Mouse (Mus musculus): ENCODE data around the gene Poc1b. TPM values are rescaled to one million over a fixed set of nuclear protein-coding genes. Genes with fewer than 3 reads are reported as not detected.

Gene Poc1b
- polyA plus RNA-seq, 1 experiment = 9.8 TPM

DNA sequence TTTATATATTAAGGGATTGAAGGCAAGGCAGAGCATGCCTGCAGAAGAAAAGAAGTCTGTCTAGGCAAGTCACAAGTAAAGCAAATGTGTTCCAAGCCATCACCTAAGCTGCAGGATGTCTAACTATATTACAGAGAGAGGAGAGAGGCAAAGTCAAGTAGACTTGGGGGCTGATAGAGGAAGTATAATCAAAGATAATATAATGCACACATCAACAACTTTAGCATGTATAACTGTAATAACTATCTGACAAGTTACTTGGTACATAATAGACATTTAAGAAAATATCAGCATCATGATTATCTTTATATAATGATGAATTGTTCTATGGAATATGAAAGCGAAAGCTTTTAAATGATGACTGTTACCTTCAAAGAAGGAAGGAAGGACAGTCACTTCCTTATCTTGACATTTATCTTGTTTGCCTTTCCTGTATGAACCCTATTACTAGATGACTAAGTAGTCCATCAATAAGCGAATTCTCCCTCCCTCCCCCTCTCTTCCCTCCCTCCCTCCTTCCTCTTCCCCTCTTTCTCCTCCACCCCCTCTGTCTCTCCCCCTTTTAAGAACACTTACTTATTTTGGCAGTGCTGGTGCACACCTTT is 87.7 kb downstream of the Poc1b start:
- TF ChIP-seq GATA1 (IDR thresholded peaks at IDR 0.05; ENCODE audit: low read length) = no peak

GRCm38 (mm10) chr10:99196556-99196955 is 89.7 kb downstream of the Poc1b start:
- no peak for TF ChIP-seq GATA1 (IDR thresholded peaks at IDR 0.05; ENCODE audit: low read length)

DNA sequence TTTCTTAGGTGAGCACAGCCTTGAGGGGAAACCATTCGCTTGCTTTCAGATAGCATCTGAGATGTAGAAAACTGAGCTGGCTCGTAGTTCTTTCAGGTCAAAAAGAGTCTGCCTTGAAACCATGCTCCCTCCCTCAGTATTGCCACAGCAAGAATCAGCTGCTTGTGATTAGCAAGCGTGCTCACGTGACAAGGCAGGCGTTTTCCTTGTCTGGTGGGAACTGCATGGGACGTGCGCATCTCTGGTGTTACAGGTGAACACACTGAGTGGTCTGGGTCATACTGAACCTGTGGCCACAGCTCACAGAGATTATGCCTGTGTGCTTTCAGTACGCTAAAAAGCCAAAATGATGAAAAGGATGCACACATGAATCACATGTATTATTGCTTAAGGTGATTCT is 90.3 kb downstream of the Poc1b start:
- no peak for TF ChIP-seq GATA1 (IDR thresholded peaks at IDR 0.05; ENCODE audit: low read length)

DNA sequence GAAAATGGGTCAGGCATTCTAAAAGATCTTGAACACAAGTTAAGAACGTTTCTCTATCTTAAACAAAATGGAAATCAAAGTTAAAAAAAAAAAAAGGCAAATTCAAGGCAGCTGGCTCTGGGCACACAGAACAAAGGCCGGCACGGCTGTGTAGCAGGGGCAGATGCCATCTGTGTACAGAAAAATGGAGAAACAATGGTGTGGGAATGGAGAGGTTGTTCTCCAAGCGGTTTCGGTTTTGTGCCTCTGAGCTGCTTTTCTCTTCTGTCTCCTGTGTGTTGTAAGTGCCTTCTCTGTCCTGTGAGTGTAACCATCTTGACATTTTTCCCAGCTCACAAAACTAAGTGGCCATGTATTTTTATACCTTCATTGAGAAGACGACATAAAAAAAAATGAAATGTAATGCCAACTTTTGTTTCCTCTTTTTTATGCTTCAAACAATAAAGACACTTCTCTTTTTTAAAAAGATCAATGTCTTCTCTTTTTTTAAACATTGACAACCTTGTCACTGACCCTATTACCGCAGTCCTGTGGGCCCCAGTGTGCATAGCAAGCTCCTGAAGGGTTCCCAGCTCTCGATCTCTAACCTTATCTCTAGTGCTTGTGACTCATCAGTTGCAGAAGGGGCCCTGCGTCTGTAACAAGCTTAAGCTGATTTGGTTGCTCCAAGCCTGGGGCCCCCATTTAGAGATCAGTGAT is 90.9 kb downstream of the Poc1b start:
- TF ChIP-seq GATA1 (IDR thresholded peaks at IDR 0.05; ENCODE audit: low read length) = no peak

DNA sequence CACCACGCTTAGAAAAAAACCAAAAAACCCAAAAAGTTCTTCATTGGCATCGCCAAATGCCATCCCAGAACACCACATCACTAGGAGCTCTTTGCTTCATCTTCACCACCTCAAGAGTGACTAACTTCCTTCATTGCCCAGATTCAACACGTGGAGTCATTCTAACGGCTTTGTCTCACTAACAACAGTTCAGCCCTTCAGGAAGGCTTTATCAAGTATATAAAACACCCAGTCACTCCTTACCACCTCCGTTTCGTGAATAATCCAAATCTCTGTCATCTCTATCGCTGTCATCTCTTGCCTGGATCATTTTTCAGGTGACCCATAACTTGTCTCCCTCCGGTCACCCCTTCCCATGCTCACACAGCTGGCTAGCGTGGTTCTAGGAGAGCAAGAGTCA is 92.1 kb downstream of the Poc1b start:
- TF ChIP-seq GATA1 (IDR thresholded peaks at IDR 0.05; ENCODE audit: low read length) = no peak

GRCm38 (mm10) chr10:99200944-99201343 is 94.1 kb downstream of the Poc1b start:
- TF ChIP-seq GATA1 (IDR thresholded peaks at IDR 0.05; ENCODE audit: low read length) = no peak

GRCm38 (mm10) chr10:99201786-99202185 is 95.0 kb downstream of the Poc1b start:
- no peak for TF ChIP-seq GATA1 (IDR thresholded peaks at IDR 0.05; ENCODE audit: low read length)

DNA sequence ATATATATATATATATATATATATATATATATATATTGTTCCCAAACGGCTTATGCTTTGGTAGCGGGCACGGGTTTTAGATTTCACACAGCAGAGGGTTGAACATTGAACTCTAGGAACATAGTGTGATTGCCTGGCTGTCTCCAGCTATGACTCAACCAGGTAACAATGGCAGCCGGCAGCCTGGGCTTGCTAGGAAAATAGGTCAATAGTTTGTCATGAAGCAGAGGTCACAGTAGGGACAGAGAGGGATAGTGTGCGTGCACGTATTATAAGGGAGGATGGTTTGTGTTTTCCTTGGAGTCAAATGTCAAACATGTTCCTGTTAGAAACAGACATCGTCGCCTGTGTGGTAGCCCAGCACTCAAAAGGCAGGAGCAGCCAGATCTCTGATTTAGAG is 95.5 kb downstream of the Poc1b start:
- TF ChIP-seq GATA1 (IDR thresholded peaks at IDR 0.05; ENCODE audit: low read length) = no peak

DNA sequence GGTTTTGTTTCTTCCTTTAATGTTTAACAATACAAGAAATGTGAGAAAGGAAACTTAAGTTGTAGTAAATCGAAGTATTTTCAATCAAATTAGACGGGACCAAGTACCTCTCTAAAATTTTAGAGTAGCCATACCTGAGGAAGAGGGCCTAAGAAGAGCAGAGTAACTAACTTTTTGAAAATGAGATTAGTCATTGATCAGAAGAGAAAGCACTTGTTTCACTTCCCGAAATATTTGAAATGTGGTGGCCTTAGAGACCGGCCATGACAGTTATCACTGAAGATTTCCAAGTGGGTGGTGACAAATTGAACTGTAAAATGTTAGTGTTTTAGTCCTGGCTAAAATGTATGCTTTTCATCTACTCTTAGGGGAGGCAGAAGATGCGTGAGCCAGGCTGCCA is 96.3 kb downstream of the Poc1b start:
- TF ChIP-seq GATA1 (IDR thresholded peaks at IDR 0.05; ENCODE audit: low read length) = no peak

DNA sequence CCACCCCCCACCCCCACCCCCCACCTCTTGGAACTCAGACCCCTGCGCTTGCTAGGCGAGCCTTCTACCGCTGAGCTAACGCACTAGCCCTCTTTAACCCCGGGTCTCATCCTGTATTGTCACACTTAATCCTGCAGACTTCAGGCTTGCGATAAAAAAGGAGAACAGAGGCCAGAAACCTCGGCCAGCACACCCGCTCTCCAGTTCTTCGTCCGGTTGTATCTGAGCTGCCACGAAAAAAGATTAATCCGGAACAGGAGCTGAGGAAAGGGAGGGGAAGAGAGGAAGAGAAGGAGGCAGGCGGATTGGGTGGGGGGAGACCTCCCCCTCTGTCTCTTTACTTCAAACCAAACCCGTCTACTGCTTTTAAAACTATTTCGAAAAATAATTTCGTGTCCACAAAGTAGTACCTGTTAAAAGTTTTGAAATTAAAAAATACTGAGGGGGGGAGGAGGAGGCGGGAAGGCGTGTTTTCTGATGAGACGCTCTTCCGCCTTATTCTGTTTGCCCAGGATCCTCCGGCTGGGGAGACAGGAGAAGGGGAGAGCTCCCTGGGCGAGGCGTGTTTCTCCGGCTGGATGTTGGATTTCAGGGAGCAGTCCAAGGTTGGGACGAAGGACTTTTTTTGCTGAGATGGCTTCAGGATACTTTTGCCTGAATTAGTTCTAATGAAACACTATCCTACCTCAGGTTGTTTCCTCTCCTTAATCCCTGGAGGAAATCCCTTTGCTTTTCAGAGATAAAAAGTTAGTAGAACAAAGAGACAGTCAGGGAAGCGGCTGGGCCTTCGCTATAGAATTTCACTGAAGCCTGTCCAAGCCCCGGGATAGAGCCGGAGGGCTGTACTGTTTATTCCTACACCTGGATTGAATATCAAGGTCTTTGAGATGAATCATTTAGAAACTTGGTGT is 97.0 kb downstream of the Poc1b start:
- no peak for TF ChIP-seq GATA1 (IDR thresholded peaks at IDR 0.05; ENCODE audit: low read length)

- no peak for TF ChIP-seq GATA1 (IDR thresholded peaks at IDR 0.05; ENCODE audit: low read length)
Measured at GRCm38 (mm10) chr10:99204553-99204952, 97.7 kb downstream of the Poc1b start.

- TF ChIP-seq GATA1 (IDR thresholded peaks at IDR 0.05; ENCODE audit: low read length) = no peak
Measured at GRCm38 (mm10) chr10:99207121-99207520, 100.3 kb downstream of the Poc1b start.

- TF ChIP-seq GATA1 (IDR thresholded peaks at IDR 0.05; ENCODE audit: low read length) = no peak
Measured at GRCm38 (mm10) chr10:99209146-99209800, 102.4 kb downstream of the Poc1b start.

GRCm38 (mm10) chr10:99211021-99211420 is 104.2 kb downstream of the Poc1b start:
- no peak for TF ChIP-seq GATA1 (IDR thresholded peaks at IDR 0.05; ENCODE audit: low read length)

DNA sequence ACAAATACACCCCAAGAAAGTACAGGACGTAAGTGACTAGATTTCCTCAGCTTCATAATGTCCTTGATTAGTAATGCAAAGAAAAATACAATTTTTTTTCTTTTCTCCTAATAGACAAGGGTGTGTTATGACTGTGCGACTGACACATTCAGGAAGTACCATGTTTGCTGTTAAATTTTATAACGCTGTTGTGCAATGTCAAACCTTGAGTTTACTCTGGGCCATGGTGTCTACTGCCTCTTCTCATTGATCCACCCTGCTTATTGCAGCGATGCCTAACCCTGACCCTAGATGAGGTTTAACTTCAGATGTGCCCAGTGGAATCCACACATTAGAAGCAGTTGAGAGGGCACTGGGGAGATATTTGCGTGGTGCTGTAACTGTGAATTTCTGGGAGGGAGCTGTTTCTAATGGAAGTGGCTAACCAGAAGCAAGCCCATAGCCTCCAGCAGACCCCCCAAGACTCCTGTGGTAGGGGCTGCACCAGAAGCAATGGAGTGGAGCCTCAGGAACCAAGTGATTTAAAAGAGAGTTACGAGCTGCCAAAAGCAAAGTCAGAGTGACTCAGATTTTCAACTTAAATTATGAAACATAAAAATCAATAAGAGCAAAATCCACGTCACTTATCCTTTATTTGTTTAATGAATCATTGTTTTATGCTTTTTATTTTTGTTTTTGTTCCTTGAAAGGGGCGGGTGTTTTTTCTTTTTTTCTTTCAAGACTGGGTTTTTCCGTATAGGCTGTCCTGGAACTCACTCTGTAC is 104.8 kb downstream of the Poc1b start:
- no peak for TF ChIP-seq GATA1 (IDR thresholded peaks at IDR 0.05; ENCODE audit: low read length)
